Mouse (Mus musculus): ENCODE results near the gene Jag1. TPM values are rescaled to one million over a fixed set of nuclear protein-coding genes. Genes with fewer than 3 reads are reported as not detected.

Jag1 gene
- 2.7 and 3.2 TPM in 2 replicates for polyA plus RNA-seq (2012; rRNA removed)

- Histone ChIP-seq H3K27ac (ENCODE audit: insufficient read depth, low read depth, low read length) (peak within 1 kb of the TSS; percentile 97), H3K4me1 (ENCODE audit: control insufficient read depth, insufficient read depth, insufficient read length, low read length) (peaks cover 5% of the 10 kb centered on the region; the same call in 1 of the 2 replicates), H3K36me3 (ENCODE audit: control insufficient read depth, insufficient read depth, low read length) (no peaks in the 10 kb centered on the region), H3K27me3 (ENCODE audit: control insufficient read depth, insufficient read depth, low read length) (no peaks in the 10 kb centered on the region), H3K4me3 (ENCODE audit: low read depth, low read length) (peak within 1 kb of the TSS; percentile 85)
- no peak for TF ChIP-seq POLR2A (IDR thresholded peaks at IDR 0.05; ENCODE audit: low read depth, low read length)
- TF ChIP-seq CTCF (IDR thresholded peaks at IDR 0.05; ENCODE audit: extremely low read depth, insufficient read length, insufficient replicate concordance, low read depth, low read length), result no peak
- WGBS, result under 1% methylated on average over 59 of the region's 59 CpGs
These were observed at the start of gene Jag1 for GRCm38 (mm10) chr2:137116025-137116674. TSS of gene Jag1 (minus strand) at chr2:137116644.

- WGBS, result 86% methylated on average over 1 of the region's 1 CpGs
- TF ChIP-seq CTCF (IDR thresholded peaks at IDR 0.05; ENCODE audit: extremely low read depth, insufficient read length, insufficient replicate concordance, low read depth, low read length), result no peak
- no peak overlapping the region for H3K27ac ChIP-seq (ENCODE audit: insufficient read depth, low read depth, low read length)
- no peak overlapping the region for H3K4me3 ChIP-seq (ENCODE audit: low read depth, low read length)
- no peaks in the 10 kb centered on the region for H3K27me3 ChIP-seq (ENCODE audit: control insufficient read depth, insufficient read depth, low read length)
- H3K36me3 ChIP-seq (ENCODE audit: control insufficient read depth, insufficient read depth, low read length), result no peaks in the 10 kb centered on the region
- H3K4me1 ChIP-seq (ENCODE audit: control insufficient read depth, insufficient read depth, insufficient read length, low read length), result peaks cover 3% of the 10 kb centered on the region; the same call in 1 of the 2 replicates
These were observed 39.6 kb upstream of the Jag1 start for GRCm38 (mm10) chr2:137156018-137156417.

- TF ChIP-seq CTCF (IDR thresholded peaks at IDR 0.05; ENCODE audit: extremely low read depth, insufficient read length, insufficient replicate concordance, low read depth, low read length) (no peak), POLR2A (IDR thresholded peaks at IDR 0.05; ENCODE audit: low read depth, low read length) (no peak)
- Histone ChIP-seq H3K4me3 (ENCODE audit: low read depth, low read length) (no peak overlapping the region), H3K27ac (ENCODE audit: insufficient read depth, low read depth, low read length) (no peak overlapping the region), H3K27me3 (ENCODE audit: control insufficient read depth, insufficient read depth, low read length) (no peaks in the 10 kb centered on the region), H3K36me3 (ENCODE audit: control insufficient read depth, insufficient read depth, low read length) (no peaks in the 10 kb centered on the region), H3K4me1 (ENCODE audit: control insufficient read depth, insufficient read depth, insufficient read length, low read length) (peaks cover 4% of the 10 kb centered on the region; the same call in 1 of the 2 replicates)
- WGBS, result 26% methylated on average over 4 of the region's 4 CpGs
These were observed 37.4 kb upstream of the Jag1 start for GRCm38 (mm10) chr2:137153825-137154224.

- Histone ChIP-seq H3K36me3 (ENCODE audit: control insufficient read depth, insufficient read depth, low read length) (no peaks in the 10 kb centered on the region), H3K4me3 (ENCODE audit: low read depth, low read length) (no peak overlapping the region), H3K27me3 (ENCODE audit: control insufficient read depth, insufficient read depth, low read length) (no peaks in the 10 kb centered on the region), H3K4me1 (ENCODE audit: control insufficient read depth, insufficient read depth, insufficient read length, low read length) (peaks cover 7% of the 10 kb centered on the region), H3K27ac (ENCODE audit: insufficient read depth, low read depth, low read length) (no peak overlapping the region)
- WGBS, result 75% methylated on average over 10 of the region's 10 CpGs
- TF ChIP-seq POLR2A (IDR thresholded peaks at IDR 0.05; ENCODE audit: low read depth, low read length) (no peak), CTCF (IDR thresholded peaks at IDR 0.05; ENCODE audit: extremely low read depth, insufficient read length, insufficient replicate concordance, low read depth, low read length) (no peak)
These were observed 36.8 kb upstream of the Jag1 start for GRCm38 (mm10) chr2:137153172-137153667.

GRCm38 (mm10) chr2:137150953-137151352, 34.5 kb upstream of the Jag1 start:
- H3K27me3 ChIP-seq (ENCODE audit: control insufficient read depth, insufficient read depth, low read length), result no peaks in the 10 kb centered on the region
- TF ChIP-seq POLR2A (IDR thresholded peaks at IDR 0.05; ENCODE audit: low read depth, low read length), result no peak
- TF ChIP-seq CTCF (IDR thresholded peaks at IDR 0.05; ENCODE audit: extremely low read depth, insufficient read length, insufficient replicate concordance, low read depth, low read length), result no peak
- no peak overlapping the region for H3K4me3 ChIP-seq (ENCODE audit: low read depth, low read length)
- H3K4me1 ChIP-seq (ENCODE audit: control insufficient read depth, insufficient read depth, insufficient read length, low read length), result peaks cover 10% of the 10 kb centered on the region
- 75% methylated on average over 3 of the region's 3 CpGs for WGBS
- H3K27ac ChIP-seq (ENCODE audit: insufficient read depth, low read depth, low read length), result no peak overlapping the region
- H3K36me3 ChIP-seq (ENCODE audit: control insufficient read depth, insufficient read depth, low read length), result no peaks in the 10 kb centered on the region

GRCm38 (mm10) chr2:137146938-137147666, 30.7 kb upstream of the Jag1 start:
- Histone ChIP-seq H3K4me3 (ENCODE audit: low read depth, low read length) (no peak overlapping the region), H3K27me3 (ENCODE audit: control insufficient read depth, insufficient read depth, low read length) (no peaks in the 10 kb centered on the region), H3K27ac (ENCODE audit: insufficient read depth, low read depth, low read length) (peak overlapping the region; percentile 78), H3K4me1 (ENCODE audit: control insufficient read depth, insufficient read depth, insufficient read length, low read length) (peaks cover 7% of the 10 kb centered on the region), H3K36me3 (ENCODE audit: control insufficient read depth, insufficient read depth, low read length) (no peaks in the 10 kb centered on the region)
- TF ChIP-seq POLR2A (IDR thresholded peaks at IDR 0.05; ENCODE audit: low read depth, low read length) (no peak), CTCF (IDR thresholded peaks at IDR 0.05; ENCODE audit: extremely low read depth, insufficient read length, insufficient replicate concordance, low read depth, low read length) (no peak)
- WGBS, result 28% methylated on average over 2 of the region's 2 CpGs

- no peak overlapping the region for H3K27ac ChIP-seq (ENCODE audit: insufficient read depth, low read depth, low read length)
- peaks cover 5% of the 10 kb centered on the region; the same call in 1 of the 2 replicates for H3K4me1 ChIP-seq (ENCODE audit: control insufficient read depth, insufficient read depth, insufficient read length, low read length)
- H3K36me3 ChIP-seq (ENCODE audit: control insufficient read depth, insufficient read depth, low read length), result no peaks in the 10 kb centered on the region
- WGBS, result 97% methylated on average over 1 of the region's 1 CpGs
- no peaks in the 10 kb centered on the region for H3K27me3 ChIP-seq (ENCODE audit: control insufficient read depth, insufficient read depth, low read length)
- no peak overlapping the region for H3K4me3 ChIP-seq (ENCODE audit: low read depth, low read length)
- TF ChIP-seq CTCF (IDR thresholded peaks at IDR 0.05; ENCODE audit: extremely low read depth, insufficient read length, insufficient replicate concordance, low read depth, low read length) (no peak), POLR2A (IDR thresholded peaks at IDR 0.05; ENCODE audit: low read depth, low read length) (no peak)
These were observed 21.6 kb upstream of the Jag1 start for GRCm38 (mm10) chr2:137138063-137138462.

Data from small intestine, adult 2 months (tissue).